Mouse (Mus musculus): ENCODE data around the gene Lamp1. TPM values are rescaled to one million over a fixed set of nuclear protein-coding genes. Genes with fewer than 3 reads are reported as not detected.
"Not testable (repeated sequence)": the region's sequence is repeated elsewhere in the genome, so short reads cannot be mapped to it uniquely, and the experiment has no call there.

Gene Lamp1
- 305 and 332 TPM in 2 replicates for polyA plus RNA-seq (2015; fragmentation: Nextera tagmentation; extraction: Ambion mirVana)

GRCm38 (mm10) chr8:13158718-13159376, at the start of gene Lamp1:
Gene Lamp1 (plus strand): TSS chr8:13159161.
- peaks cover 43% of the 10 kb centered on the region for H3K4me1 ChIP-seq
- peak within 1 kb of the TSS; percentile 88 for H3K27ac ChIP-seq (replicated peaks)
- under 1% methylated on average over 50 of the region's 50 CpGs for WGBS
- ATAC-seq (ENCODE audit: extremely low read depth, insufficient number of reproducible peaks, low FRiP score, low TSS enrichment) = peak; percentile 93
- peak within 1 kb of the TSS; percentile 100 for H3K4me3 ChIP-seq
- H3K9ac ChIP-seq = peak within 1 kb of the TSS; percentile 99
- peaks cover 8% of the 10 kb centered on the region for H3K36me3 ChIP-seq
- peak within 1 kb of the TSS; percentile 88 for H3K4me2 ChIP-seq
- H3K9me3 ChIP-seq = no peaks in the 10 kb centered on the region
- H3K27me3 ChIP-seq (replicated peaks) = no peaks in the 10 kb centered on the region

GRCm38 (mm10) chr8:13109416-13109960, 49.5 kb upstream of the Lamp1 start:
- Histone ChIP-seq H3K4me3 (no peak overlapping the region), H3K4me1 (peaks cover 62% of the 10 kb centered on the region), H3K9me3 (no peaks in the 10 kb centered on the region), H3K36me3 (peaks cover 26% of the 10 kb centered on the region), H3K9ac (no peak overlapping the region), H3K27me3 (replicated peaks) (no peaks in the 10 kb centered on the region), H3K4me2 (no peak overlapping the region), H3K27ac (replicated peaks) (no peak overlapping the region; the same call in 1 of the 2 replicates)
- no peak for ATAC-seq (ENCODE audit: extremely low read depth, insufficient number of reproducible peaks, low FRiP score, low TSS enrichment)
- WGBS = 49% methylated on average over 1 of the region's 1 CpGs

DNA sequence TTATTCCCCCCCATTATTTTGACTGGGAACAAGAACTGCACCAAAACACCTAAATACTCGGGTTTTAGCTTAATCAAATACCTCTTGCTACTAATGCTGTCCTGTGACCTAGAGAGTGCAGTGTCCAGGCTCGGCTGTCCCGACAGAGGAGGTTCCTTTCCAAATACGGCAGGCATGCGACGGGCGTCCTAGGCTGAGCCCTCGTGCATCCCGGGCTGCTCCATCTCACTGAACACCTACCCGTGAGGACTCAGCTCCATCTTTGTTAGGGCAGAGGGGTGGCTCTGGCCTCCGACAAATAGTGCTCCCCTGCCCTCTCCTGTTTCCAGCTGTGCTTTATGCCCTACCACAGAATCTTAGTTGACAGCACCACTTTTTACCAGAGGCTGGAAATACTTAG, 47.0 kb upstream of the Lamp1 start:
- Histone ChIP-seq H3K27ac (replicated peaks) (no peak overlapping the region), H3K4me2 (no peak overlapping the region)

DNA sequence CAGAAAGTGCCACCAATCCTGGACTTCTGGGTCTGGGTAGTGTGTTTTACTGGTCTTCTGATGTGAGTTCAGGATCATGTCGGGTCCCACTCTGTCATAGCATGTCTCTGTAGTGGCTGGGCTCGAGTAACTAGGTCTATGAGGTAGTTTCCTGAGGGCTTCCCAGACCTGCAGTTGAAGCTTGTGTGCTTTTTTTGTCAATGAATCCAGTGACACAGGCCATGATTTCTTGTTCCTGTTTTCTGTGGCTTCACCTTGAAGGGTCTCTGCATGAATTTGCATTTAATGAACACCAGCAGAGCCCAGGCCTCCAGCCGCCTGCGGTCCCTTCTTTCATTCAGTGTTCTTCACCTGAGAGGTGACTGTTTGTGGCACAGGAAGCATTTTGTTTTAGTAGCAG, 45.7 kb upstream of the Lamp1 start:
- Histone ChIP-seq H3K9me3 (no peaks in the 10 kb centered on the region), H3K4me1 (peaks cover 42% of the 10 kb centered on the region), H3K36me3 (peaks cover 39% of the 10 kb centered on the region), H3K27me3 (replicated peaks) (no peaks in the 10 kb centered on the region), H3K9ac (no peak overlapping the region), H3K4me2 (no peak overlapping the region), H3K27ac (replicated peaks) (no peak overlapping the region), H3K4me3 (no peak overlapping the region)
- ATAC-seq (ENCODE audit: extremely low read depth, insufficient number of reproducible peaks, low FRiP score, low TSS enrichment) = no peak
- WGBS = 85% methylated on average over 4 of the region's 4 CpGs

More for the DNA sequence above, 47.0 kb upstream of the Lamp1 start:
- H3K27me3 ChIP-seq (replicated peaks) = no peaks in the 10 kb centered on the region
- H3K36me3 ChIP-seq = peaks cover 41% of the 10 kb centered on the region
- 62% methylated on average over 11 of the region's 11 CpGs for WGBS
- no peak overlapping the region for H3K9ac ChIP-seq
- no peak overlapping the region for H3K4me3 ChIP-seq
- H3K9me3 ChIP-seq = no peaks in the 10 kb centered on the region
- no peak for ATAC-seq (ENCODE audit: extremely low read depth, insufficient number of reproducible peaks, low FRiP score, low TSS enrichment)
- H3K4me1 ChIP-seq = peaks cover 56% of the 10 kb centered on the region

GRCm38 (mm10) chr8:13117096-13117495, 41.9 kb upstream of the Lamp1 start:
- ATAC-seq (ENCODE audit: extremely low read depth, insufficient number of reproducible peaks, low FRiP score, low TSS enrichment) = no peak

GRCm38 (mm10) chr8:13118516-13118915, 40.4 kb upstream of the Lamp1 start:
- H3K9me3 ChIP-seq = no peaks in the 10 kb centered on the region
- 71% methylated on average over 3 of the region's 3 CpGs for WGBS
- H3K27ac ChIP-seq (replicated peaks) = no peak overlapping the region
- no peak overlapping the region for H3K9ac ChIP-seq
- H3K36me3 ChIP-seq = peaks cover 74% of the 10 kb centered on the region
- peaks cover 35% of the 10 kb centered on the region for H3K4me1 ChIP-seq
- H3K27me3 ChIP-seq (replicated peaks) = no peaks in the 10 kb centered on the region
- no peak overlapping the region for H3K4me2 ChIP-seq
- no peak for ATAC-seq (ENCODE audit: extremely low read depth, insufficient number of reproducible peaks, low FRiP score, low TSS enrichment)
- H3K4me3 ChIP-seq = no peak overlapping the region

More at GRCm38 (mm10) chr8:13117096-13117495, 41.9 kb upstream of the Lamp1 start:
- H3K36me3 ChIP-seq = peaks cover 65% of the 10 kb centered on the region
- peaks cover 28% of the 10 kb centered on the region for H3K4me1 ChIP-seq
- no peak overlapping the region for H3K4me3 ChIP-seq
- no peaks in the 10 kb centered on the region for H3K27me3 ChIP-seq (replicated peaks)
- H3K9me3 ChIP-seq = no peaks in the 10 kb centered on the region
- no peak overlapping the region for H3K27ac ChIP-seq (replicated peaks)
- H3K9ac ChIP-seq = no peak overlapping the region
- no peak overlapping the region for H3K4me2 ChIP-seq
- WGBS = 89% methylated on average over 2 of the region's 2 CpGs

DNA sequence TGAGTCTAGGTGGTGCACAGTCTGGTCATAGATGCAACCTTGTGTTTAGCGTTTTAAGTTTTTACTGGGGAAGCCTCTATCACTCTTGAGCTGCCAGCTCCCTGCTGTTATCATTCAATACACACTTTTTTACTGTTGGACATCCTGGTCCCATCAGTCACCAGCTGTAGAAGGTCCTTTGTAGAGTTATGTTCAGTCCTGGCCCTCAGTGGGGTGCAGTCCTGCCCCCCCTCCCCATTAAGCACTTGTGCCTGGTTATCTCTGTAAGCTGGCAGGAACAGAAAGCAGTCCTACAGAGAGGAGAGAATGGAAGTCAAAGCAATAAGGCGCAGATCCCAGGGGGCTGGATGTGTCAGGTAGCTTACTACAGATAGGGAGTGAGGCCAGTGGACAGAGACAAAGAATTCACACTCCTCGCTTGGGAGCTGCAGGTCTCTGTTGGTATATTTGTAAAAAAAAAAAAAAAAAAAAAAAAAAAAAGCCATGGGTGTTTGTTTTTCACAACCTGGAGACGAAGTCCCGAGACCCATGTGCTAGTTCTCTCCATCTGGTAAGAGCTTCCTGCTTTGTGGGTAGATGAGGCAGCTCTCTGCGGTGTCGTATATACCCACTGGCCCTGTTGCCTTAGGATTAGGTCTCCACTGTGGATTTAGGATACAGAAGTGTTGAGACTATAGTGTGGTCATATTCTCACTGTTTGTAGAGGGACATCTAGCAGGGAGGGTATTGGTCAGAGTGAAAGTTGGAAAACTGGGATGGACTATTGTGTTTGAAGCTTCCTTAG, 37.9 kb upstream of the Lamp1 start:
- peak; percentile 42; the same call in 1 of the 2 replicates for ATAC-seq (ENCODE audit: extremely low read depth, insufficient number of reproducible peaks, low FRiP score, low TSS enrichment)

DNA sequence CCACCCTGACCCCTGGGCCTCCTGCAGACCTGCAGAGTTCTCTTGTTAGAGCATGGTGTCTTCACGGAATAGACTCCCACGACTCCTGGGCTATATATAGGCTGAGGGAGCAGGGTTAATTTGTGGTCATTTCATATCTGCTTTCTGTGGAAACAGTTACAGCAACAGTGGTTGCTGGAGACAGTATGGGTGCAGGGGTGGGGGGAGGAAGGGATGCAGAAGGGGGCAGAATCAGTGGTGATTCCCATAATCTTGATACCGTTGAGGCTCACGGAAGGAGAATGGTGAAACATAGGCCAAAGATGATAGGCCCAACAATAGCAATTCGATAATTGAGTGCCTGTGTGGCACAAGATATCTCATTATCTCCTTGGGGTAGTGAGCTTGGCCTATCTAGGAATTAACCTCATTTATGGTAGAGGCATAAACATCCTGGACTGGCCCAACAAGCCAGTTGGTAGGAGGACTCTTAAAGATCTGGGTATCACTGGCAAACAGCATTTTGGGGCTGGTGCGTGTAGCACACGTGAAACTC, 36.0 kb upstream of the Lamp1 start:
- H3K4me3 ChIP-seq = no peak overlapping the region
- no peaks in the 10 kb centered on the region for H3K9me3 ChIP-seq
- H3K9ac ChIP-seq = peak overlapping the region; percentile 37; the same call in 1 of the 2 replicates
- no peak overlapping the region for H3K4me2 ChIP-seq
- no peak for ATAC-seq (ENCODE audit: extremely low read depth, insufficient number of reproducible peaks, low FRiP score, low TSS enrichment)
- WGBS = 63% methylated on average over 7 of the region's 7 CpGs
- H3K36me3 ChIP-seq = peaks cover 90% of the 10 kb centered on the region
- peaks cover 35% of the 10 kb centered on the region for H3K4me1 ChIP-seq
- H3K27me3 ChIP-seq (replicated peaks) = no peaks in the 10 kb centered on the region
- H3K27ac ChIP-seq (replicated peaks) = peak overlapping the region; percentile 81; the same call in 1 of the 2 replicates

More for the DNA sequence above, 37.9 kb upstream of the Lamp1 start:
- Histone ChIP-seq H3K36me3 (peaks cover 76% of the 10 kb centered on the region), H3K4me3 (no peak overlapping the region), H3K4me2 (no peak overlapping the region), H3K27me3 (replicated peaks) (no peaks in the 10 kb centered on the region), H3K9ac (no peak overlapping the region), H3K9me3 (no peaks in the 10 kb centered on the region), H3K4me1 (peaks cover 35% of the 10 kb centered on the region), H3K27ac (replicated peaks) (peak overlapping the region; percentile 81)
- 51% methylated on average over 7 of the region's 7 CpGs for WGBS

GRCm38 (mm10) chr8:13124897-13125296, 34.1 kb upstream of the Lamp1 start:
- H3K4me2 ChIP-seq = no peak overlapping the region
- H3K27me3 ChIP-seq (replicated peaks) = no peaks in the 10 kb centered on the region
- H3K9me3 ChIP-seq = no peaks in the 10 kb centered on the region
- H3K9ac ChIP-seq = no peak overlapping the region
- no peak for ATAC-seq (ENCODE audit: extremely low read depth, insufficient number of reproducible peaks, low FRiP score, low TSS enrichment)
- H3K4me3 ChIP-seq = no peak overlapping the region
- peaks cover 90% of the 10 kb centered on the region for H3K36me3 ChIP-seq
- peaks cover 35% of the 10 kb centered on the region for H3K4me1 ChIP-seq
- WGBS = 86% methylated on average over 8 of the region's 8 CpGs
- H3K27ac ChIP-seq (replicated peaks) = no peak overlapping the region

DNA sequence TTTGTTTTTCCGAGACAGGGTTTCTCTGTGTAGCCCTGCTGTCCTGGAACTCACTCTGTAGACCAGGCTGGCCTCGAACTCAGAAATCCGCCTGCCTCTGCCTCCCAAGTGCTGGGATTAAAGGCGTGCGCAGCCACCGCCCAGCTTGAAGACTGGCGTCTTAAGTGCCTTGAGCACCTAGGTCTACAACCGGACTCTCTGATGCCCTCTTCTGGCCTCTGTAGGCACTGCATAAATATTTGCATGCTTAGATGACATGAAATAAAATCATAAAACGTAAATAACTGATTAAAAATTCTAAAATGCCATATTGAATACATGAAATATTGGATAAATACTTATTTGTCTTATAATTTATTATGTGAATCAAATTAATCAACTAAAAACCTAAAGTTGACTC, 26.7 kb upstream of the Lamp1 start:
- 61% methylated on average over 9 of the region's 9 CpGs for WGBS

DNA sequence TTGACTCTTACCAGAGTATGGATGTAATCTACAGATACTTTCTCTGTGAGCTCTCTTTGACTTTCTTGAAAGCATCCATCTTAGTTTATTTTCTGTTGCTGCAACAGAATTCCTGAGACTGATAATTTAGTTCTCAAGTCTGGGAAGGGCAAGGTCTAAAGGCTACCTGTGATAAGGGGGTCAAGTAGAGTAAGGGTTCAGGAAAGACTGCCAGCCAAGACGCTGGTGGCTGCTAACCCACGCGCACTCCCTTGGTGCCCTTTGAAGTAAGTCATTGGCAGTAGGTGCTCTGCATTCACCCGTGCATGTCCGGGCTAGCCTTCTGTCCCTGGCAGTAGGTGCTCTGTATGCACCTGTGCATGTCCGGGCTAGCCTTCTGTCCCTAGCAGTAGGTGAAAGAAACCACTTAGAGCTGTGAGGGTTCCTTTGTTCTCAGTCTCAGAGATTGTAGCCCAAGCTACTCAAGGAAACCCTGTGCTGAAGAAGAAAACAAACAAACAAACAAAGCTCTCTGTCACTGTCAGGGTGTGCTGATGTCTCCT, 19.2 kb upstream of the Lamp1 start:
- WGBS = 91% methylated on average over 6 of the region's 6 CpGs

More for the DNA sequence above, 26.7 kb upstream of the Lamp1 start:
- H3K4me2 ChIP-seq; H3K27me3 ChIP-seq (replicated peaks); H3K27ac ChIP-seq (replicated peaks); H3K9me3 ChIP-seq; H3K9ac ChIP-seq; H3K4me3 ChIP-seq; ATAC-seq (ENCODE audit: extremely low read depth, insufficient number of reproducible peaks, low FRiP score, low TSS enrichment); H3K4me1 ChIP-seq: not testable (repeated sequence)
- peaks cover 99% of the 10 kb centered on the region for H3K36me3 ChIP-seq

More for the DNA sequence above, 19.2 kb upstream of the Lamp1 start:
- Histone ChIP-seq H3K27me3 (replicated peaks) (no peaks in the 10 kb centered on the region), H3K4me2 (no peak overlapping the region), H3K27ac (replicated peaks) (no peak overlapping the region), H3K9me3 (no peaks in the 10 kb centered on the region), H3K4me1 (no peaks in the 10 kb centered on the region), H3K36me3 (peaks cover 100% of the 10 kb centered on the region), H3K9ac (no peak overlapping the region), H3K4me3 (no peak overlapping the region)
- ATAC-seq (ENCODE audit: extremely low read depth, insufficient number of reproducible peaks, low FRiP score, low TSS enrichment) = no peak

All from heart, embryonic 13.5 days (tissue).